ENCODE assay signal across 9 mouse cellular contexts in genomic region chr19:53424629-53425028, GRCm38 (mm10). TPM values are rescaled to one million over a fixed set of nuclear protein-coding genes. Genes with fewer than 3 reads are reported as not detected.
DNase-seq lines count a peak whose midpoint lies in the region; ATAC-seq lines count a peak whose summit lies in the region.
"Had no signal": no experiment of that assay in that cellular context is flagged by ENCODE, and none has a peak within 500 bp of the region (broad histone marks: within the 10 kb centered on the region; RNA-seq: fewer than 3 reads in every experiment).

No protein-coding gene starts in this region.

- H3K27me3 ChIP-seq in liver, embryonic 11.5 days (replicated peaks; ENCODE audit: control insufficient read depth, insufficient read depth, low read length) = peaks cover 15% of the 10 kb centered on the region; the same call in 1 of the 2 replicates
- H3K27me3 ChIP-seq in hindbrain, embryonic 13.5 days = peaks cover 23% of the 10 kb centered on the region; the same call in 1 of the 2 replicates
- H3K27me3 ChIP-seq: hindbrain, embryonic 15.5 days had no signal

- H3K9me3 ChIP-seq in liver, embryonic 11.5 days (ENCODE audit: control insufficient read depth, low read length) = no peaks in the 10 kb centered on the region
- H3K9me3 ChIP-seq in hindbrain, embryonic 13.5 days = no peaks in the 10 kb centered on the region
- H3K9me3 ChIP-seq: hindbrain, embryonic 15.5 days had no signal

- H3K36me3 ChIP-seq in liver, embryonic 11.5 days (ENCODE audit: control insufficient read depth, insufficient read depth, low read length) = no peaks in the 10 kb centered on the region
- no peaks in the 10 kb centered on the region for H3K36me3 ChIP-seq in hindbrain, embryonic 13.5 days
- H3K36me3 ChIP-seq: hindbrain, embryonic 15.5 days had no signal

- no peak overlapping the region for H3K4me3 ChIP-seq in liver, embryonic 11.5 days (ENCODE audit: low read depth, low read length)
- no peak overlapping the region for H3K4me3 ChIP-seq in hindbrain, embryonic 13.5 days
- H3K4me3 ChIP-seq: hindbrain, embryonic 15.5 days had no signal

- peak overlapping the region; percentile 47 for H3K4me2 ChIP-seq in liver, embryonic 11.5 days
- no peak overlapping the region for H3K4me2 ChIP-seq in hindbrain, embryonic 13.5 days
- H3K4me2 ChIP-seq: hindbrain, embryonic 15.5 days had no signal

- DNase-seq in embryo, embryonic 10 days (ENCODE audit: low spot score) = peak; percentile 48
- DNase-seq in embryo, embryonic 11 days = no peak
- DNase-seq in heart, postnatal 36 days = peak; percentile 21 to 43
- no peak for DNase-seq in liver, embryonic 11.5 days (ENCODE audit: low spot score)
- DNase-seq in spleen, adult 12 weeks (ENCODE audit: low spot score) = peak; percentile 70
- no peak for DNase-seq in right cerebral cortex, postnatal 14 days
- DNase-seq in adipocyte (ENCODE audit: low spot score) = no peak

- no peak for ATAC-seq in liver, embryonic 11.5 days (replicated peaks; ENCODE audit: low FRiP score)
- ATAC-seq in hindbrain, embryonic 13.5 days (ENCODE audit: low FRiP score) = no peak

- no peak overlapping the region for H3K27ac ChIP-seq in liver, embryonic 11.5 days (ENCODE audit: low read depth, low read length)
- H3K27ac ChIP-seq in hindbrain, embryonic 13.5 days = no peak overlapping the region
- H3K27ac ChIP-seq: hindbrain, embryonic 15.5 days had no signal

- intact Hi-C loops in heart, postnatal 36 days (cut with DNase I) = loop anchor here (5.0 kb wide), 2 partner anchors 68 to 108 kb away; no protein-coding TSS in a partner anchor

- peaks cover 18% of the 10 kb centered on the region for H3K4me1 ChIP-seq in liver, embryonic 11.5 days (replicated peaks; ENCODE audit: control insufficient read depth, insufficient read depth, low read length)
- peaks cover 22% of the 10 kb centered on the region for H3K4me1 ChIP-seq in hindbrain, embryonic 13.5 days (replicated peaks)

- WGBS in liver, embryonic 11.5 days = 30% methylated on average over 18 of the region's 18 CpGs
- WGBS in hindbrain, embryonic 13.5 days = 67% methylated on average over 18 of the region's 18 CpGs

- no peak overlapping the region for H3K9ac ChIP-seq in liver, embryonic 11.5 days (ENCODE audit: low read depth, low read length)
- H3K9ac ChIP-seq in hindbrain, embryonic 13.5 days = no peak overlapping the region
- H3K9ac ChIP-seq: hindbrain, embryonic 15.5 days had no signal

RNA-seq across cellular contexts. Expression of gene Smndc1, which starts 34.3 kb away (rescaled TPM):
- 10 to 100 TPM; 33.0 to 33.8 TPM for total RNA-seq in heart, postnatal 36 days (2021)
- polyA plus RNA-seq in liver, embryonic 11.5 days (2014; fragmentation: Nextera tagmentation; extraction: Ambion mirVana) = 53.8 and 54.2 TPM in 2 replicates
- 38.7 and 41.6 TPM in 2 replicates for polyA plus RNA-seq in hindbrain, embryonic 13.5 days (2015; fragmentation: Nextera tagmentation; extraction: Ambion mirVana)

RNA-seq across cellular contexts. Expression of gene Gm10197, which starts 53.1 kb away (rescaled TPM):
- total RNA-seq in heart, postnatal 36 days (2021) = not detected
- polyA plus RNA-seq in liver, embryonic 11.5 days (2014; fragmentation: Nextera tagmentation; extraction: Ambion mirVana) = 3.3 TPM in 1 of 2 replicates, not detected in the other
- not detected in 2 replicates for polyA plus RNA-seq in hindbrain, embryonic 13.5 days (2015; fragmentation: Nextera tagmentation; extraction: Ambion mirVana)
- polyA plus RNA-seq: hindbrain, embryonic 15.5 days had no signal

Comparison
In these comparisons a context has a peak if more than half of its experiments do, and no peak if none do; other contexts are left out.
1. DNase-seq: peak in embryo, embryonic 10 days (single experiment), heart, postnatal 36 days (2 of 2) and spleen, adult 12 weeks (single experiment); none in embryo, embryonic 11 days (single experiment), liver, embryonic 11.5 days (single experiment), right cerebral cortex, postnatal 14 days (single experiment) and adipocyte (single experiment).